Mouse (Mus musculus) CD4-positive, CD25-positive, alpha-beta regulatory T cell, adult 2 months (primary cell): Measurements from ENCODE around the gene Pigl.

ENCODE experiments used
- DNase-seq: peaks from one replicate; pipeline ENCODE4 v3.0.0-alpha.2; 2012; ENCODE audit warnings: low read depth, low spot score

The Pigl gene

DNA sequence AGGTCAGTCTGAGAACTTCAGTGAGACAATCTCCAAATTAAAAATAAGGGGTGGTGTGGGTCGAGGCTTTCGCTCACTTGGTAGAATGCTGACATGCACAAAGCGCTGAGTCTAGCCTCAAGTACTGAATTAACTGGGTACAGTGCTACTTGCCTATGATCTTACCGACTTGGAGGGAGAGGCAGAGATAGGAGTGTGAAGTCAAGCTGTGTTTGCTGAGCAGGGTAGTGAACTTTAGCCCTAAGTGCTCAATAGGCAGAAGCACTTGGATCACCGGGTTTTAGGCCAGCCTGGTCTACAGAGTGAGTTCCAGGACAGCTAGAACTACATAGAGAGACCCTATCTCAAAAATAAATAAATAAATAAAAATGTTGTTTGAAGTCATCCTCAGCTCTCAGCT is 98.9 kb downstream of the Pigl start:
- DNase-seq = no peak

DNA sequence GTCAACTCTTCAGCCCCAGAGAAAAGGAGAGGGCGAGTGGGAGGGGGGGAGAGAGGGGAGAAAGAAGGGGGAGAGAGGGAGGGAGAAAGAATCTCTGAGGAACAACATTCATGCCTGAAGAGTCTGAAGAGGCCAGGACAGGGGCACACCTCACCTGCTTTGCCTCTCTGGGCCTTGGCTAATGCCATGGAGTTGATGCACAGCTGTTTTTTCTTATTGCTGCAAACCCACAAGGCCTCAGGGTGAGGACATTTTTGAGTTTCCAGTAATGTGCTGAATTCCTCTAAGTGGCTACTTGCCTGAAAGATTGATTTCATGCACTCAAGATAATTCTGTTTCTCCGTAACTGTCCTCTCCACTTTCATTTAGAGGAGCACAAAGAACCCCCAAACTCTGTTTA is 99.9 kb downstream of the Pigl start:
- DNase-seq = no peak

DNA sequence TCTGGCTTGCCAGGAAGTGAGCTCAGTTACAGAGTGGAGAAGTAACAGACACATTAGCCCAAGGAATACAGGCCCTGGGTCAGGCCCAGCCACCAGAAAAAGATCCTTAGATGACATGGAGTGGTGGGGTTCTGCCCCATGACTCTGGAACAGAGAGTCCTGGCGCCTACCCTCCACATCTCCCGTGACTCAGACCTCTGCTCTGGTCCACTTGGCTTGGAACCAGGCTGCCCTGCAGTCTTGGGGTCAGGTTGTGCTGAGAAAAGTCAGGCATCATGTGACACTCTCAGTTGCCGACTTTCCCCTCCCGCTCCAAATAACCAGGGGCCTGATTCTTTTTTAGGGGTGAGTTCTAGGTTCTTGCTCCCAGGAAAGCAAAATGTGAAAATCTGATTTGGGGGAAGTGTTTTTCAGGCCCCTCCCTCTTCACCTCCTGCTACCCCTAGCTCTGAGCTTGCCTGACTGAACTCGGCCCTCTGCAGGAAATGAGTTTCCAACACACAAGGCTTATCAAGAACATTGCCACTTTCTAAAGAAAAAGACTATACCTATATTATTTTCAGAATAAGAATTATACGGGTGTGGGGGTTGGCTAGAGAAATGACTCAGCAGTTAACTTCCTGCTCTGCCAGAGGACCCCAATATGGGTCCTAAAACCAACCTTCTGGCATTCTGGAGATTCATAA is 100.8 kb downstream of the Pigl start:
- DNase-seq = peak; percentile 28

DNA sequence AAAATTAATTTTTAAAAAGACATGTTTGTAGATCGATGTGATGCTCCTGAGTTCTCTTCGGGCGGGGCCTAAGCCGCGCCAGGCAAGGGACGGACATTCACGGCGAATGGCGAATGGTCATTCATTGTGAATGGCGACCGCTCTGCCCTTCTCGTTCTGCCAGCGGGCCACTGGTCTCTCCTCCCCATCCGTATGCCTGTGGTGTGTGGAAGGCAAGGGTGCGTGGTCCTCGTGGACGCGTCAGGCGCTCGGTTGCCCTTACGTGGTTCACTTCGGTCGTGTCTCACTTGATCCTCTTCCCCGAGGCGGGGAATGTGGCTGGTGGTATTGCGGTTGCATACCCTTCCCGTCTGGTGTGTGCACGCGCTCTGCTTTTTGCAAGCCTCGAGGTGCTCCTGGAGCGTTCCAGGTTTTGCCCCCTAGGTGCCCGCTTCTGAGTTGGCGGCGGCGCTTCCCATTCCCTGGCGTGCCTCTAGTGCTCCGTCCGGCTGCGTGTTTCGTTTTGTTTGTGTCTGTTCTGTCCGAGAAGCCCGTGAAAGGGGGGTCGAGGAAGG is 102.3 kb downstream of the Pigl start:
- DNase-seq = no peak

DNA sequence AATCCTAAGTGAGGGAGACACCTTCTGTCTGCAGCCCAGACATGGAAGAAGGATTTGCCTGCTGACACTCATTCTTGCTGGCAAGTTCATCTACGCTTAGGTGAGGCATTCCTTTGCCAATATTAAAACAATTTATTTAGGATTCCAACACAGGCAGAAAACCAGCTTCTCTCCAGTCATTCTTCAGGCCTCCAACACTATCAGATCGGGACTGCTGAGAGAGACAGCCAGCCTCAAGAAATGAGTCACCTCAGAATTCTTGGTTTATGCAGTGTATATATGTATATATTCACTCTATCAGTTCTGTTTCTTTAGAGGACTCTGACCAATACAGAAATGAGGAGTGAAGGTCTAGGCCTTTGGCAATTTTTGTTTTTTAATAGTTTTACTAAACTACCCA is 105.3 kb downstream of the Pigl start:
- DNase-seq = no peak
